11 mouse cellular contexts compared by ENCODE assay signal in genomic region chr4:155120583-155120982, GRCm38 (mm10). TPM values are rescaled to one million over a fixed set of nuclear protein-coding genes. Genes with fewer than 3 reads are reported as not detected.
A peak's percentile ranks its signal among the peaks of the same experiment; 100 is the strongest.
DNase-seq lines count a peak whose midpoint lies in the region; ATAC-seq and TF ChIP-seq lines count a peak whose summit lies in the region.
"Had no signal": no experiment of that assay in that cellular context is flagged by ENCODE, and none has a peak within 500 bp of the region (broad histone marks: within the 10 kb centered on the region; RNA-seq: fewer than 3 reads in every experiment).

No protein-coding gene starts in this region.

- no peak overlapping the region for H3K9ac ChIP-seq in intestine, postnatal 0 days (ENCODE audit: low read depth, low read length)
- no peak overlapping the region for H3K9ac ChIP-seq in liver, postnatal 0 days (replicated peaks)

- TF ChIP-seq CTCF in E14TG2a.4 (conservative IDR thresholded peaks at IDR 0.05; ENCODE audit: low read length) (no peak), G1E (IDR thresholded peaks at IDR 0.05; ENCODE audit: low read depth, low read length) (no peak)
- TF ChIP-seq CTCF in intestine, postnatal 0 days (IDR thresholded peaks at IDR 0.05; ENCODE audit: low read depth): no peak
- no peak for TF ChIP-seq CTCF in liver, postnatal 0 days (IDR thresholded peaks at IDR 0.05; ENCODE audit: low read depth)

- DNase-seq in G1E (ENCODE audit: low spot score): no peak
- DNase-seq in liver, postnatal 0 days: peak; percentile 46
- no peak for DNase-seq in cerebellum, postnatal 4 days (ENCODE audit: low spot score in 2 of 2)
- no peak for DNase-seq in spleen, postnatal 4 days (ENCODE audit: low spot score in 2 of 2)
- DNase-seq in cerebellum, adult 9-11 months: no peak
- DNase-seq: adrenal gland, postnatal 25 days; cerebellum, adult 8-10 months; gastrocnemius, postnatal 14 days; thymus, postnatal 4 days had no signal

- no peaks in the 10 kb centered on the region for H3K9me3 ChIP-seq in E14TG2a.4 (ENCODE audit: low read length)
- peaks cover 4% of the 10 kb centered on the region for H3K9me3 ChIP-seq in G1E (replicated peaks)
- H3K9me3 ChIP-seq in intestine, postnatal 0 days (ENCODE audit: control insufficient read depth): no peaks in the 10 kb centered on the region
- H3K9me3 ChIP-seq in liver, postnatal 0 days (ENCODE audit: low read length): no peaks in the 10 kb centered on the region

- H3K36me3 ChIP-seq in E14TG2a.4 (ENCODE audit: insufficient read depth, low read length): peaks cover 5% of the 10 kb centered on the region; the same call in 1 of the 2 replicates
- H3K36me3 ChIP-seq in G1E (replicated peaks): peaks cover 2% of the 10 kb centered on the region
- H3K36me3 ChIP-seq in intestine, postnatal 0 days (ENCODE audit: control insufficient read depth, insufficient read depth): no peaks in the 10 kb centered on the region
- no peaks in the 10 kb centered on the region for H3K36me3 ChIP-seq in liver, postnatal 0 days (replicated peaks; ENCODE audit: insufficient read depth, low read length)

- TF ChIP-seq EP300 in liver, postnatal 0 days (IDR thresholded peaks at IDR 0.05; ENCODE audit: low read depth): 0 out of 2 replicates have a peak, but pooled peaks have one; percentile 16

- H3K4me3 ChIP-seq in E14TG2a.4 (replicated peaks; ENCODE audit: low read length) (peak overlapping the region; percentile 10; the same call in 1 of the 2 replicates), G1E (ENCODE audit: low read depth, low read length) (peak overlapping the region; percentile 53; the same call in 1 of the 2 replicates)
- H3K4me3 ChIP-seq in intestine, postnatal 0 days (ENCODE audit: low read depth, low read length): no peak overlapping the region
- no peak overlapping the region for H3K4me3 ChIP-seq in liver, postnatal 0 days (ENCODE audit: low read depth, low read length)

- ATAC-seq in G1E (ENCODE audit: extremely low read depth, insufficient number of reproducible peaks, low FRiP score, poor library complexity, severe bottlenecking): no peak
- ATAC-seq in intestine, postnatal 0 days: peak; percentile 93
- ATAC-seq in liver, postnatal 0 days: peak; percentile 88

- peak overlapping the region; percentile 85 for H3K27ac ChIP-seq in intestine, postnatal 0 days (ENCODE audit: low read depth, low read length)
- peak overlapping the region; percentile 68 for H3K27ac ChIP-seq in liver, postnatal 0 days (ENCODE audit: low read depth)

- peak overlapping the region; percentile 33; the same call in 1 of the 2 replicates for H3K4me2 ChIP-seq in intestine, postnatal 0 days (replicated peaks; ENCODE audit: low read depth)
- H3K4me2 ChIP-seq in liver, postnatal 0 days (ENCODE audit: low read depth, low read length): no peak overlapping the region

- H3K4me1 ChIP-seq in E14TG2a.4 (replicated peaks; ENCODE audit: low read depth, low read length) (peaks cover 94% of the 10 kb centered on the region), G1E (ENCODE audit: insufficient read depth, low read depth, low read length) (peaks cover 97% of the 10 kb centered on the region)
- peaks cover 7% of the 10 kb centered on the region; the same call in 1 of the 2 replicates for H3K4me1 ChIP-seq in intestine, postnatal 0 days (replicated peaks; ENCODE audit: control insufficient read depth, insufficient read depth, low read length)
- peaks cover 50% of the 10 kb centered on the region for H3K4me1 ChIP-seq in liver, postnatal 0 days (ENCODE audit: insufficient read depth)

- WGBS in intestine, postnatal 0 days: 36% methylated on average over 5 of the region's 5 CpGs
- WGBS in liver, postnatal 0 days (ENCODE audit: insufficient replicate concordance): 26% methylated on average over 5 of the region's 5 CpGs

- H3K27me3 ChIP-seq in E14TG2a.4 (ENCODE audit: insufficient read depth, low read length) (no peaks in the 10 kb centered on the region), G1E (ENCODE audit: insufficient read depth, low read length) (no peaks in the 10 kb centered on the region)
- H3K27me3 ChIP-seq in intestine, postnatal 0 days (replicated peaks; ENCODE audit: control insufficient read depth, insufficient read depth, low read length): no peaks in the 10 kb centered on the region
- no peaks in the 10 kb centered on the region for H3K27me3 ChIP-seq in liver, postnatal 0 days (ENCODE audit: insufficient read depth, low read length)

RNA-seq across cellular contexts. Expression of gene Morn1, which starts 34.2 kb away (rescaled TPM):
- total RNA-seq in G1E (2014; fragmentation: Nextera tagmentation) (2.3 and 4.2 TPM in 2 replicates), G1E (2017) (5.3 and 7.2 TPM in 2 replicates)
- 1.8 and 2.9 TPM in 2 replicates for polyA plus RNA-seq in G1E (2012)
- polyA plus RNA-seq in intestine, postnatal 0 days (2015; fragmentation: Nextera tagmentation; extraction: Ambion mirVana): 1.8 and 2.2 TPM in 2 replicates
- 2.2 TPM in 2 replicates for polyA plus RNA-seq in liver, postnatal 0 days (2015; fragmentation: Nextera tagmentation; extraction: Ambion mirVana)

RNA-seq across cellular contexts. Expression of gene Rer1, which starts 34.4 kb away (rescaled TPM):
- total RNA-seq in G1E (2014; fragmentation: Nextera tagmentation): 209 TPM in 2 replicates
- total RNA-seq in G1E (2017): 212 and 216 TPM in 2 replicates
- 123 and 125 TPM in 2 replicates for polyA plus RNA-seq in G1E (2012)
- polyA plus RNA-seq in intestine, postnatal 0 days (2015; fragmentation: Nextera tagmentation; extraction: Ambion mirVana): 277 and 297 TPM in 2 replicates
- polyA plus RNA-seq in liver, postnatal 0 days (2015; fragmentation: Nextera tagmentation; extraction: Ambion mirVana): 111 and 118 TPM in 2 replicates

RNA-seq across cellular contexts. Expression of gene Pex10, which starts 53.8 kb away (rescaled TPM):
- total RNA-seq in G1E (2014; fragmentation: Nextera tagmentation) (15.9 and 21.1 TPM in 2 replicates), G1E (2017) (23.2 and 23.4 TPM in 2 replicates)
- polyA plus RNA-seq in G1E (2012): 30.3 and 40.2 TPM in 2 replicates
- polyA plus RNA-seq in intestine, postnatal 0 days (2015; fragmentation: Nextera tagmentation; extraction: Ambion mirVana): 11.7 and 12.9 TPM in 2 replicates
- 5.9 and 6.8 TPM in 2 replicates for polyA plus RNA-seq in liver, postnatal 0 days (2015; fragmentation: Nextera tagmentation; extraction: Ambion mirVana)

Comparison
In these comparisons a context has a peak if more than half of its experiments do, and no peak if none do; other contexts are left out.
1. H3K4me3 ChIP-seq: peak in E14TG2a.4 (single experiment) and G1E (single experiment); none in intestine, postnatal 0 days (single experiment) and liver, postnatal 0 days (single experiment).